Mouse (Mus musculus): ENCODE results near the gene Cpsf4l. TPM values are rescaled to one million over a fixed set of nuclear protein-coding genes. Genes with fewer than 3 reads are reported as not detected.

Cpsf4l gene
- polyA plus RNA-seq, 1 experiment, result not detected

GRCm38 (mm10) chr11:113736848-113737552 is 27.2 kb upstream of the Cpsf4l start:
- H3K36me3 ChIP-seq (replicated peaks; ENCODE audit: low read length), result peaks cover 6% of the 10 kb centered on the region
- H3K9me3 ChIP-seq, result peaks cover 4% of the 10 kb centered on the region
- no peak for TF ChIP-seq FLI1 (IDR thresholded peaks at IDR 0.05; ENCODE audit: low read length)
- no peak for TF ChIP-seq GATA1 (IDR thresholded peaks at IDR 0.05; ENCODE audit: borderline replicate concordance, low read length)
- no peak overlapping the region for H3K4me3 ChIP-seq (replicated peaks)
- H3K27me3 ChIP-seq (replicated peaks), result peaks cover 10% of the 10 kb centered on the region
- peaks cover 72% of the 10 kb centered on the region for H3K4me1 ChIP-seq

GRCm38 (mm10) chr11:113735151-113735550 is 25.3 kb upstream of the Cpsf4l start:
- no peaks in the 10 kb centered on the region for H3K9me3 ChIP-seq
- H3K36me3 ChIP-seq (replicated peaks; ENCODE audit: low read length), result no peaks in the 10 kb centered on the region
- no peak overlapping the region for H3K4me3 ChIP-seq (replicated peaks)
- no peak for TF ChIP-seq GATA1 (IDR thresholded peaks at IDR 0.05; ENCODE audit: borderline replicate concordance, low read length)
- TF ChIP-seq FLI1 (IDR thresholded peaks at IDR 0.05; ENCODE audit: low read length), result no peak
- H3K4me1 ChIP-seq, result peaks cover 72% of the 10 kb centered on the region
- H3K27me3 ChIP-seq (replicated peaks), result peaks cover 20% of the 10 kb centered on the region

GRCm38 (mm10) chr11:113733631-113734364 is 24.0 kb upstream of the Cpsf4l start:
- H3K27me3 ChIP-seq (replicated peaks), result peaks cover 23% of the 10 kb centered on the region
- peaks cover 63% of the 10 kb centered on the region for H3K4me1 ChIP-seq
- peak overlapping the region; percentile 50 for H3K4me3 ChIP-seq (replicated peaks)
- peaks cover 10% of the 10 kb centered on the region for H3K36me3 ChIP-seq (replicated peaks; ENCODE audit: low read length)
- H3K9me3 ChIP-seq, result no peaks in the 10 kb centered on the region
- TF ChIP-seq GATA1 (IDR thresholded peaks at IDR 0.05; ENCODE audit: borderline replicate concordance, low read length), result no peak

DNA sequence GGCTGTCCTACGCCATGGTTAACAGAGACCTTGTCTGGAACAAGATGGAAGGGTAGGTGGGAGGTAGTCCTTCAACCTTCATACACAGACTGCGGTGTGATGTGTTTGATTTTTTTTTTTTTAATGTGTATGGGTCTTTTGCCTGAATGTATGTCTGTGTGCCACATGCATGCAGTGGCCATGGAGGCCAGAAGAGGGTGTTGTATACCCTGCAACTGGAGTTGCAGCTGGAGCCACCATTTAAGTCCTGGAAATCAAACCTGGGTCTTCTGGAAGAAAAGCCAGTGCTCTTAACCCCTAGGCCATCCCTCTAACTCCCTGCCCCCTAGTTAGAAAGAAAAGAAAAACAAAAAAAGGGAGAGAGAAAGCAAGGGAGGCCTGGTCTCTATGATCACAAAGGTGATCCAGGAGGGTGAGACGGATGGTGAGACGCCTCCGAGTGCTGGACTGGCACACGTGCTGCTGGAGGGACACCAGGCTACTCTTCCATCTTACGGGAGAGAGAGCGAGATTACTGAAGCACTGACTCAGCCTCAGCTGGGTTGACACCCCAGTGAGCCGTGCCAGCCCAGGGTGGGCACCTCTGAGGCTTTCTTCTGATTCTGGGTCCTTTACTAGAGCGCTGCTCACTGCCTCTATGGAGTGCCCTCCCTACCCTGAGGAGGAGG is 22.3 kb upstream of the Cpsf4l start:
- TF ChIP-seq FLI1 (IDR thresholded peaks at IDR 0.05; ENCODE audit: low read length) (no peak), GATA1 (IDR thresholded peaks at IDR 0.05; ENCODE audit: borderline replicate concordance, low read length) (no peak)
- peaks cover 49% of the 10 kb centered on the region for H3K4me1 ChIP-seq
- H3K36me3 ChIP-seq (replicated peaks; ENCODE audit: low read length), result peaks cover 27% of the 10 kb centered on the region

DNA sequence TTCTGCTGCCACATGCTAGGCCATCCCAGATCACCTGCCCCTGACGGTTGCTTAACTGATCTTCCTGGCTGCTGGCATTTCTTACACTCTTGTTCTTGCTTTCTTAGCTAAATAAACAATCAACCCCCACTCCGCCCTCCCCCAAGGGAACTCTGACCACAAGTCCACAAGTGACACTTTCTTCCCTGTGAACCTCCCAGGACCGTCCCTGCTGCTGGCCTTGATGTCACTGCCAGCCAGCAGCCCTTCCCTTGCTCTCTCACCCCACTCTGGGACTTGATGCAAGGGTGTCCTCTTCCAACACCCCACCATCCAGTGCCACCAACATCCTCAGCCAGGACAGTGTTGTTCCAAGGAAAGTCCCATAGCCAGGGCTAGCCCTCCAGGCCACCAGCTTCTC is 21.1 kb upstream of the Cpsf4l start:
- no peak for TF ChIP-seq GATA1 (IDR thresholded peaks at IDR 0.05; ENCODE audit: borderline replicate concordance, low read length)
- TF ChIP-seq FLI1 (IDR thresholded peaks at IDR 0.05; ENCODE audit: low read length), result no peak
- Histone ChIP-seq H3K27me3 (replicated peaks) (peaks cover 21% of the 10 kb centered on the region), H3K9me3 (no peaks in the 10 kb centered on the region), H3K4me3 (replicated peaks) (no peak overlapping the region), H3K4me1 (peaks cover 45% of the 10 kb centered on the region), H3K36me3 (replicated peaks; ENCODE audit: low read length) (peaks cover 34% of the 10 kb centered on the region)

More for the DNA sequence above, 22.3 kb upstream of the Cpsf4l start:
- peaks cover 25% of the 10 kb centered on the region for H3K27me3 ChIP-seq (replicated peaks)
- no peak overlapping the region for H3K4me3 ChIP-seq (replicated peaks)
- H3K9me3 ChIP-seq, result no peaks in the 10 kb centered on the region

DNA sequence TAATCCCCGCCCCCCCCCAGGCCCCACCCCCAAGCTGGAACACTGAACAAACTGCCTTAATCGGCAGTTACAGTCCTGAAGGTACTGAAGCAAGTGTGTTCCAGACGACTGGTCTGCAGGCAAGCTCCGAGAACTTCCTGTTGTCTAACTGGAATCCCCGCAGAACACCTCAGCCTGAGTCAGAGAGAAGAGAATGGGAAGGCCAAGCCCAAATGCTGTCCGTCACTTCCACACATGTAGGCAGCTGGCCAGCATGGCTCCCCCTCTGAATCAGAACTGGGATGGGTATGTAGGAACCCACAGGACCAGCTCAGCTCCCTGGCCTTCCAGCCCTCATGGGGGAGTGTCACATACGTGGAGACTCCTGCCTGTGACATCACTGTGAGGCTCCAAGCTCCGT is 20.1 kb upstream of the Cpsf4l start:
- Histone ChIP-seq H3K9me3 (no peaks in the 10 kb centered on the region), H3K27me3 (replicated peaks) (peaks cover 21% of the 10 kb centered on the region), H3K4me1 (peaks cover 39% of the 10 kb centered on the region), H3K4me3 (replicated peaks) (no peak overlapping the region), H3K36me3 (replicated peaks; ENCODE audit: low read length) (peaks cover 34% of the 10 kb centered on the region)
- TF ChIP-seq FLI1 (IDR thresholded peaks at IDR 0.05; ENCODE audit: low read length) (no peak), GATA1 (IDR thresholded peaks at IDR 0.05; ENCODE audit: borderline replicate concordance, low read length) (no peak)

DNA sequence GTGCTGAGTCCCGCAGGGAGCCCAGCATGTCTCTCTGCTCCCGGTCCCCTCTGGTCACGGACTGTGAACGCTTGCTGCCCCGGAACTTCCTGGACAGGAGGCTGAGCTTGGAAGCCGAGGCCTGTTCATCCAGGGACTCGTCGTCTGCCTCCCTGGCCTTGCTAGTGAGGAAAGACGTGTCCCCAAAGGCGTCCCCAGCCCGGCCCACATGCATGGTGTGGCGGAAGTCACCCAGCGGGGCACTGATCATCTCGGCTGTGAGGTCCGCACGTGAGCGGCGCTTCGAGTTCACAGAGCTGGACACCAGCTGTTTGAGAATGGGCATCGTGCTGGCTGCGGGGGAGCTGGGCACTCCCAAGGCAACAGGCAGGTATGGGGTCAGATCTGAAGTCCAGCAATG is 19.4 kb upstream of the Cpsf4l start:
- H3K4me3 ChIP-seq (replicated peaks), result no peak overlapping the region
- H3K4me1 ChIP-seq, result peaks cover 34% of the 10 kb centered on the region
- peaks cover 34% of the 10 kb centered on the region for H3K36me3 ChIP-seq (replicated peaks; ENCODE audit: low read length)
- TF ChIP-seq GATA1 (IDR thresholded peaks at IDR 0.05; ENCODE audit: borderline replicate concordance, low read length) (no peak), FLI1 (IDR thresholded peaks at IDR 0.05; ENCODE audit: low read length) (no peak)
- peaks cover 22% of the 10 kb centered on the region for H3K27me3 ChIP-seq (replicated peaks)
- H3K9me3 ChIP-seq, result no peaks in the 10 kb centered on the region

DNA sequence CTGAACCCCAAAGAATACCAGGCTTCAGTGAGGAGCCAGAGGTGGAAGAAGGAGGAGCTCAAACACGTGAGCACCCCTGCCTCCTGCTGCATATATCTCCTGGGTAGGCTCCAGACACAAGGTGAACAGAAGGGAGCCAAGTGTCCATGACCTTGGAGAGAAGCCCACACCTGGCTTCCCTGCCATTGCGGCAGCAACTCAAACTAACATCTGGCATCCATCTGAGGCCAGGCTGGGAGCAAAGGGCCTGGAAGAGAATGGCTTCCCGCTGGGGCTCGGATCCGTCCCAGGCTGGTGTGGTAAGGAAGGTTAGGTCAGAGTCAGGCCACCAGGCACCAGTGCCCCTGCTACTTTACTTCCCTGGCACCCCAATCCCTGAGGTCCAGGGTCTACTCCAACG is 18.2 kb upstream of the Cpsf4l start:
- Histone ChIP-seq H3K4me3 (replicated peaks) (no peak overlapping the region), H3K27me3 (replicated peaks) (peaks cover 24% of the 10 kb centered on the region), H3K9me3 (no peaks in the 10 kb centered on the region), H3K36me3 (replicated peaks; ENCODE audit: low read length) (peaks cover 34% of the 10 kb centered on the region), H3K4me1 (peaks cover 22% of the 10 kb centered on the region)
- no peak for TF ChIP-seq GATA1 (IDR thresholded peaks at IDR 0.05; ENCODE audit: borderline replicate concordance, low read length)
- no peak for TF ChIP-seq FLI1 (IDR thresholded peaks at IDR 0.05; ENCODE audit: low read length)

GRCm38 (mm10) chr11:113726994-113727888 is 17.4 kb upstream of the Cpsf4l start:
- no peak for TF ChIP-seq GATA1 (IDR thresholded peaks at IDR 0.05; ENCODE audit: borderline replicate concordance, low read length)
- no peak for TF ChIP-seq FLI1 (IDR thresholded peaks at IDR 0.05; ENCODE audit: low read length)
- H3K4me3 ChIP-seq (replicated peaks), result no peak overlapping the region
- peaks cover 14% of the 10 kb centered on the region for H3K4me1 ChIP-seq
- peaks cover 24% of the 10 kb centered on the region for H3K27me3 ChIP-seq (replicated peaks)
- H3K36me3 ChIP-seq (replicated peaks; ENCODE audit: low read length), result peaks cover 34% of the 10 kb centered on the region
- H3K9me3 ChIP-seq, result no peaks in the 10 kb centered on the region
